Mouse (Mus musculus) kidney, adult 8-10 months (tissue): Measurements from ENCODE around the gene Abtb1.

Source experiments
- DNase-seq, 2 experiments: peaks; one replicate each; pipeline ENCODE4 v3.0.0; 2022

Abtb1 gene

GRCm38 (mm10) chr6:88800735-88801134 is 41.0 kb downstream of the Abtb1 start:
- DNase-seq: no peak

DNA sequence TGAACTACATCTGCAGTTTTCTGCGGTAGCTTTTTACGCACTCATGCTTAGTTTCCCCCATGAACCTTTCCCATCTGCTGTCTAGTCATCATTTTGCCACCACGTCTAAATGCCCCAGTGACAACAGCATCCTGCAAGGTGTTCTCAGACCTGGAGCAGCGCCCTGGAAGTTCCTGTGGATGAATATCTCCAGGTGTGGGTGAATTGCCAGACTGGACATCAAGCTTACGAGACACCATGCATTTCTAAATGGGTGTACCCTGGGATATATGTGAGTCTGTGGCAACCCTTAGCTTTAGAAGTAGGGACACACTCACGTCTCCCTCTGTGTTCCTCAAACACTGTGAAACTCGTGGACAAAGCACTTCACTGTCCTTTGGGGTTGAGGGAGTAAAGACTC is 41.6 kb downstream of the Abtb1 start:
- no peak for DNase-seq

GRCm38 (mm10) chr6:88794561-88794971 is 47.2 kb downstream of the Abtb1 start:
- DNase-seq: no peak

DNA sequence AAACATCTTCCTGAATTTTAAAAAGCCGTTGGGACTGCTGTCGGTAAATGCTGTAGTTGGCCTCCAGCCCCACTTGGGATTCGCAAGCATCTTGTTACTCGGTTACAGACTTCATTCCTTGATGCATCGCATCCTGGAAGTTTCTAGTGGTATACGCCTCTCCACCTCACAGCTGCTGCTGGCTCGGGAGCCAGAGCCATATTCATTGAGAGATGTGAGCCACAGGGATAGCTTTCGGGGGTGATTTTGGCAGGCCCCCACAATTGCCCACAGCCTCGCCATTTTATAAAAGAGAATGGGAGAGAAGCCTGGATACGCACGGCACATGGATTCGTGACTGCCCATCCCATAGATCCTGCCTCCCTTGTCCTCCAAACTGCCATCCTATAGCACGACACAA is 47.9 kb downstream of the Abtb1 start:
- DNase-seq: no peak

DNA sequence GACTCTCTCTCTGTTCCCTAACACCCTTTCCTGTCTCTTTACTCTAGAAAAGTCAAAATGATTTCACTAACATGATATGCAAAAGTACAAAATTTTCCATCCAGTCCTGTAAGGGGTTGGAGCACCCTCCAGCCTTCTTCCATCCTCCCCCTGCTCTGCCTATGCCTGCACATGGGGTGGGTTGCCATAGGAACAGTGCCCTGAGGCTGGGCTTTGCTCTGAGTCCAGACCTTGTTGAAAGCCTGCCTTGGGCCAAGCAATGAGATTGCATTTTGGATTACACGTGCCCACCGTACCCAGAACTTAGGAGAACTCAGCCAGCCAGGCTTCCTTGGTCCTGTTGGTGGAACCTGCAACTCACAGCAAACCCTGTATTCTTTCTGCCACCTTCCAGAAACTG is 48.5 kb downstream of the Abtb1 start:
- DNase-seq: no peak

GRCm38 (mm10) chr6:88792147-88792691 is 49.6 kb downstream of the Abtb1 start:
- peak; percentile 33 to 46 for DNase-seq

GRCm38 (mm10) chr6:88791299-88791698 is 50.5 kb downstream of the Abtb1 start:
- DNase-seq: no peak

GRCm38 (mm10) chr6:88788219-88788618 is 53.6 kb downstream of the Abtb1 start:
- no peak for DNase-seq

- peak in 1 of 2 experiments; percentile 28 for DNase-seq
Measured at GRCm38 (mm10) chr6:88787496-88787895, 54.3 kb downstream of the Abtb1 start.

DNA sequence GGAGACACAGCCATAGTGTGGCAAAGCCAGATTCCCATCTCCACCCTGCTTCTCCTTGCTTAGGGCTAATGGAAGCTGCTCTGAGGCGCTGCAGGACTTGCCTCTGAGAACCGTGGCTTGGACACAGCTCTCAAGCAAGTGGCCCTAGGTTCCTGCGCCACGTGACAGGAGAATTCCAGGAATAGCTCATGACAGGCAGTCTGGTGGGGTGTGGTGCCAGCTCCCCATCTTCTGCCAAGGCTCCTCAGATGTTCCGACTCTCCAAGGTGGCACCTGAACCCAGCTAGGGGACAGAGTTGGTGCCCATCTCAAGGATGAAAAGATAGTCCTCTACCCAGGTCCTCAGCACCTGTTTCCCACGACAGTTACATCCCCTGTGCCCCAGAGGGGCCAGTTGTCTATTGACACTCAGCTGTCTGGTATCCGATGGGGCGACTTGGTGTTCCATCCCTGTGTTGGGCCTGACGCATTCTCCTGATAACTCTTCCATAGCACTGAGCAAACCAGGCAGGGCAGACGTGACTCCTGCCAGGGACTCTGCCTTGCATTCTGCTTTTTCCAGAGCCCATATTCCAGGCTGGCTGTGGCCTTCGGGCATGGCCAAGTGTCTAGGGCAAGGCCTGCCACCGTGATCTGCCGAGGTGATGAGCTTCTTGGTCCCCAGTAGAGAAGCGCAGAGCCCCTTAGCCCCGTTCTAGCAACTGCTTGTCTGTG is 54.9 kb downstream of the Abtb1 start:
- DNase-seq: no peak
